Mouse (Mus musculus): ENCODE measurements around the gene Urah. TPM values are rescaled to one million over a fixed set of nuclear protein-coding genes. Genes with fewer than 3 reads are reported as not detected.
A peak's percentile ranks its signal among the peaks of the same experiment; 100 is the strongest.

Urah gene
- polyA plus RNA-seq (2015; fragmentation: Nextera tagmentation; extraction: Ambion mirVana), result 0.23 and 0.46 TPM in 2 replicates

GRCm38 (mm10) chr7:140834968-140835757 lies at the start of gene Urah:
Urah (plus strand) TSS chr7:140835018.
- 51% methylated on average over 20 of the region's 20 CpGs for WGBS
- H3K9ac ChIP-seq (replicated peaks), result no peak within 1 kb of the TSS
- 0 out of 2 replicates have a peak, but pooled peaks cover 2% of the 10 kb centered on the region for H3K27me3 ChIP-seq (replicated peaks)
- no peaks in the 10 kb centered on the region for H3K4me1 ChIP-seq
- no peaks in the 10 kb centered on the region for H3K36me3 ChIP-seq
- H3K4me2 ChIP-seq, result no peak within 1 kb of the TSS
- ATAC-seq (ENCODE audit: low FRiP score), result no peak
- H3K9me3 ChIP-seq (replicated peaks), result no peaks in the 10 kb centered on the region
- no peak within 1 kb of the TSS for H3K4me3 ChIP-seq (replicated peaks)
- no peak within 1 kb of the TSS for H3K27ac ChIP-seq (replicated peaks)

GRCm38 (mm10) chr7:140787406-140788052 lies 47.3 kb upstream of the Urah start, which contains the start of gene Syce1:
Syce1 (minus strand) TSS chr7:140787852.
- no peak within 1 kb of the TSS for H3K9ac ChIP-seq (replicated peaks)
- H3K4me2 ChIP-seq, result no peak within 1 kb of the TSS
- no peaks in the 10 kb centered on the region for H3K27me3 ChIP-seq (replicated peaks)
- peaks cover 5% of the 10 kb centered on the region; the same call in 1 of the 2 replicates for H3K9me3 ChIP-seq (replicated peaks)
- no peak within 1 kb of the TSS for H3K4me3 ChIP-seq (replicated peaks)
- ATAC-seq (ENCODE audit: low FRiP score), result no peak
- H3K36me3 ChIP-seq, result no peaks in the 10 kb centered on the region
- H3K4me1 ChIP-seq, result no peaks in the 10 kb centered on the region
- WGBS, result 89% methylated on average over 32 of the region's 33 CpGs
- no peak within 1 kb of the TSS for H3K27ac ChIP-seq (replicated peaks)

GRCm38 (mm10) chr7:140788053-140788435 lies 46.8 kb upstream of the Urah start:
- Histone ChIP-seq H3K4me3 (replicated peaks) (no peak overlapping the region), H3K27me3 (replicated peaks) (no peaks in the 10 kb centered on the region), H3K27ac (replicated peaks) (no peak overlapping the region), H3K36me3 (no peaks in the 10 kb centered on the region), H3K4me1 (no peaks in the 10 kb centered on the region), H3K4me2 (no peak overlapping the region), H3K9me3 (replicated peaks) (peaks cover 5% of the 10 kb centered on the region; the same call in 1 of the 2 replicates), H3K9ac (replicated peaks) (no peak overlapping the region)
- WGBS, result 92% methylated on average over 7 of the region's 7 CpGs
- ATAC-seq (ENCODE audit: low FRiP score), result no peak

GRCm38 (mm10) chr7:140793541-140793940 lies 41.3 kb upstream of the Urah start:
- Histone ChIP-seq H3K4me1 (no peaks in the 10 kb centered on the region), H3K36me3 (no peaks in the 10 kb centered on the region), H3K27me3 (replicated peaks) (no peaks in the 10 kb centered on the region), H3K9ac (replicated peaks) (no peak overlapping the region), H3K4me3 (replicated peaks) (no peak overlapping the region), H3K9me3 (replicated peaks) (no peaks in the 10 kb centered on the region), H3K4me2 (no peak overlapping the region), H3K27ac (replicated peaks) (no peak overlapping the region)
- no peak for ATAC-seq (ENCODE audit: low FRiP score)
- 76% methylated on average over 4 of the region's 4 CpGs for WGBS

- WGBS, result 86% methylated on average over 3 of the region's 3 CpGs
- Histone ChIP-seq H3K27ac (replicated peaks) (no peak overlapping the region), H3K36me3 (no peaks in the 10 kb centered on the region), H3K27me3 (replicated peaks) (no peaks in the 10 kb centered on the region), H3K9me3 (replicated peaks) (no peaks in the 10 kb centered on the region), H3K4me1 (no peaks in the 10 kb centered on the region), H3K4me3 (replicated peaks) (no peak overlapping the region), H3K4me2 (no peak overlapping the region), H3K9ac (replicated peaks) (no peak overlapping the region)
- ATAC-seq (ENCODE audit: low FRiP score), result no peak
Observed at GRCm38 (mm10) chr7:140797619-140798018, 37.2 kb upstream of the Urah start.

GRCm38 (mm10) chr7:140798212-140798611 lies 36.6 kb upstream of the Urah start:
- H3K9me3 ChIP-seq (replicated peaks), result no peaks in the 10 kb centered on the region
- H3K4me2 ChIP-seq, result no peak overlapping the region
- ATAC-seq (ENCODE audit: low FRiP score), result no peak
- H3K9ac ChIP-seq (replicated peaks), result no peak overlapping the region
- H3K4me3 ChIP-seq (replicated peaks), result no peak overlapping the region
- no peak overlapping the region for H3K27ac ChIP-seq (replicated peaks)
- H3K27me3 ChIP-seq (replicated peaks), result no peaks in the 10 kb centered on the region
- no peaks in the 10 kb centered on the region for H3K36me3 ChIP-seq
- H3K4me1 ChIP-seq, result no peaks in the 10 kb centered on the region
- WGBS, result 71% methylated on average over 2 of the region's 2 CpGs

GRCm38 (mm10) chr7:140802629-140803028 lies 32.2 kb upstream of the Urah start:
- H3K9me3 ChIP-seq (replicated peaks), result no peaks in the 10 kb centered on the region
- ATAC-seq (ENCODE audit: low FRiP score), result no peak
- H3K27ac ChIP-seq (replicated peaks), result no peak overlapping the region
- no peak overlapping the region for H3K4me3 ChIP-seq (replicated peaks)
- 58% methylated on average over 6 of the region's 6 CpGs for WGBS
- H3K36me3 ChIP-seq, result peaks cover 12% of the 10 kb centered on the region; the same call in 1 of the 2 replicates
- H3K4me2 ChIP-seq, result no peak overlapping the region
- H3K4me1 ChIP-seq, result no peaks in the 10 kb centered on the region
- no peak overlapping the region for H3K9ac ChIP-seq (replicated peaks)
- H3K27me3 ChIP-seq (replicated peaks), result no peaks in the 10 kb centered on the region

- no peak overlapping the region for H3K4me3 ChIP-seq (replicated peaks)
- no peak for ATAC-seq (ENCODE audit: low FRiP score)
- 18% methylated on average over 1 of the region's 1 CpGs for WGBS
Observed at GRCm38 (mm10) chr7:140805704-140806103, 29.1 kb upstream of the Urah start.

GRCm38 (mm10) chr7:140810496-140810895 lies 24.3 kb upstream of the Urah start:
- no peaks in the 10 kb centered on the region for H3K27me3 ChIP-seq (replicated peaks)
- 96% methylated on average over 6 of the region's 6 CpGs for WGBS
- H3K9me3 ChIP-seq (replicated peaks), result no peaks in the 10 kb centered on the region
- no peak overlapping the region for H3K4me2 ChIP-seq
- no peak overlapping the region for H3K9ac ChIP-seq (replicated peaks)
- H3K4me3 ChIP-seq (replicated peaks), result no peak overlapping the region
- H3K4me1 ChIP-seq, result no peaks in the 10 kb centered on the region
- ATAC-seq (ENCODE audit: low FRiP score), result no peak
- H3K36me3 ChIP-seq, result peaks cover 47% of the 10 kb centered on the region
- H3K27ac ChIP-seq (replicated peaks), result no peak overlapping the region

More at GRCm38 (mm10) chr7:140805704-140806103, 29.1 kb upstream of the Urah start:
- no peak overlapping the region for H3K9ac ChIP-seq (replicated peaks)
- H3K27ac ChIP-seq (replicated peaks), result no peak overlapping the region
- H3K4me2 ChIP-seq, result no peak overlapping the region
- H3K9me3 ChIP-seq (replicated peaks), result no peaks in the 10 kb centered on the region
- H3K27me3 ChIP-seq (replicated peaks), result no peaks in the 10 kb centered on the region
- peaks cover 21% of the 10 kb centered on the region for H3K36me3 ChIP-seq
- H3K4me1 ChIP-seq, result no peaks in the 10 kb centered on the region

- Histone ChIP-seq H3K27ac (replicated peaks) (peak overlapping the region; percentile 45; the same call in 1 of the 2 replicates), H3K36me3 (peaks cover 44% of the 10 kb centered on the region), H3K4me1 (no peaks in the 10 kb centered on the region), H3K9me3 (replicated peaks) (no peaks in the 10 kb centered on the region), H3K4me2 (no peak overlapping the region), H3K9ac (replicated peaks) (no peak overlapping the region), H3K4me3 (replicated peaks) (no peak overlapping the region), H3K27me3 (replicated peaks) (no peaks in the 10 kb centered on the region)
- 82% methylated on average over 13 of the region's 13 CpGs for WGBS
- no peak; the same call in 1 of the 2 replicates for ATAC-seq (ENCODE audit: low FRiP score)
Observed at GRCm38 (mm10) chr7:140811714-140812113, 23.1 kb upstream of the Urah start.

- whole genome bisulfite sequencing, result 92% methylated on average over 12 of the region's 12 CpGs
Observed at GRCm38 (mm10) chr7:140812850-140813249, 22.0 kb upstream of the Urah start.

GRCm38 (mm10) chr7:140820173-140820572 lies 14.6 kb upstream of the Urah start:
- no peak for ATAC-seq (ENCODE audit: low FRiP score)
- H3K36me3 ChIP-seq, result peaks cover 6% of the 10 kb centered on the region; the same call in 1 of the 2 replicates
- H3K4me1 ChIP-seq, result peaks cover 22% of the 10 kb centered on the region
- H3K9me3 ChIP-seq (replicated peaks), result no peaks in the 10 kb centered on the region
- no peak overlapping the region for H3K27ac ChIP-seq (replicated peaks)
- H3K27me3 ChIP-seq (replicated peaks), result no peaks in the 10 kb centered on the region
- no peak overlapping the region for H3K4me3 ChIP-seq (replicated peaks)
- 60% methylated on average over 4 of the region's 4 CpGs for WGBS
- H3K9ac ChIP-seq (replicated peaks), result no peak overlapping the region
- peak overlapping the region; percentile 39 for H3K4me2 ChIP-seq

More at GRCm38 (mm10) chr7:140812850-140813249, 22.0 kb upstream of the Urah start:
- no peak for ATAC-seq (ENCODE audit: low FRiP score)
- Histone ChIP-seq H3K4me2 (no peak overlapping the region), H3K9me3 (replicated peaks) (no peaks in the 10 kb centered on the region), H3K27me3 (replicated peaks) (no peaks in the 10 kb centered on the region), H3K9ac (replicated peaks) (no peak overlapping the region), H3K36me3 (peaks cover 38% of the 10 kb centered on the region), H3K27ac (replicated peaks) (no peak overlapping the region), H3K4me3 (replicated peaks) (no peak overlapping the region), H3K4me1 (peaks cover 8% of the 10 kb centered on the region)

Measured in neural tube, embryonic 15.5 days (tissue).